Mouse (Mus musculus): Measurements from ENCODE around the gene Calm1. TPM values are rescaled to one million over a fixed set of nuclear protein-coding genes. Genes with fewer than 3 reads are reported as not detected.
A peak's percentile ranks its signal among the peaks of the same experiment; 100 is the strongest.

The Calm1 gene
- total and polyA plus RNA-seq, 2 experiments from 2014 or later, result 1,416 to 4,078 TPM

- 9% methylated on average over 22 of the region's 22 CpGs for WGBS
- Histone ChIP-seq H3K9ac (replicated peaks; ENCODE audit: low read length) (0 out of 2 replicates have a peak overlapping the region, but pooled peaks have one; percentile 9), H3K4me1 (ENCODE audit: insufficient read depth, low read length) (no peaks in the 10 kb centered on the region; the same call in 1 of the 2 replicates), H3K36me3 (ENCODE audit: insufficient read depth, low read length) (no peaks in the 10 kb centered on the region), H3K4me3 (ENCODE audit: low read length) (no peak overlapping the region), H3K27me3 (ENCODE audit: insufficient read depth, low read length) (no peaks in the 10 kb centered on the region), H3K27ac (peak overlapping the region; percentile 65), H3K4me2 (ENCODE audit: low read depth, low read length) (peak overlapping the region; percentile 43), H3K9me3 (ENCODE audit: low read length) (no peaks in the 10 kb centered on the region)
- peak; percentile 94 for ATAC-seq
- peak; percentile 91 for DNase-seq (ENCODE audit: low spot score)
- TF ChIP-seq CTCF (IDR thresholded peaks at IDR 0.05; ENCODE audit: low read depth), result no peak
These were observed 42.9 kb downstream of the Calm1 start for GRCm38 (mm10) chr12:100241911-100242796.

GRCm38 (mm10) chr12:100244580-100244979 lies 45.3 kb downstream of the Calm1 start:
- 0 out of 2 replicates have a peak overlapping the region, but pooled peaks have one; percentile 4 for H3K9ac ChIP-seq (replicated peaks; ENCODE audit: low read length)
- DNase-seq (ENCODE audit: low spot score), result peak; percentile 77
- TF ChIP-seq CTCF (IDR thresholded peaks at IDR 0.05; ENCODE audit: low read depth), result no peak

GRCm38 (mm10) chr12:100249170-100249569 lies 49.9 kb downstream of the Calm1 start:
- 90% methylated on average over 7 of the region's 7 CpGs for WGBS

More at GRCm38 (mm10) chr12:100244580-100244979, 45.3 kb downstream of the Calm1 start:
- Histone ChIP-seq H3K27me3 (ENCODE audit: insufficient read depth, low read length) (no peaks in the 10 kb centered on the region), H3K9me3 (ENCODE audit: low read length) (no peaks in the 10 kb centered on the region), H3K27ac (peak overlapping the region; percentile 64), H3K36me3 (ENCODE audit: insufficient read depth, low read length) (no peaks in the 10 kb centered on the region), H3K4me2 (ENCODE audit: low read depth, low read length) (no peak overlapping the region), H3K4me1 (ENCODE audit: insufficient read depth, low read length) (no peaks in the 10 kb centered on the region; the same call in 1 of the 2 replicates), H3K4me3 (ENCODE audit: low read length) (no peak overlapping the region)
- WGBS, result 8% methylated on average over 5 of the region's 5 CpGs
- peak; percentile 38; the same call in 1 of the 2 replicates for ATAC-seq

GRCm38 (mm10) chr12:100254471-100254870 lies 55.2 kb downstream of the Calm1 start:
- Histone ChIP-seq H3K4me3 (ENCODE audit: low read length) (no peak overlapping the region), H3K27me3 (ENCODE audit: insufficient read depth, low read length) (no peaks in the 10 kb centered on the region), H3K4me2 (ENCODE audit: low read depth, low read length) (no peak overlapping the region), H3K9ac (replicated peaks; ENCODE audit: low read length) (no peak overlapping the region), H3K4me1 (ENCODE audit: insufficient read depth, low read length) (no peaks in the 10 kb centered on the region), H3K36me3 (ENCODE audit: insufficient read depth, low read length) (no peaks in the 10 kb centered on the region), H3K27ac (no peak overlapping the region), H3K9me3 (ENCODE audit: low read length) (no peaks in the 10 kb centered on the region)
- no peak for TF ChIP-seq CTCF (IDR thresholded peaks at IDR 0.05; ENCODE audit: low read depth)
- DNase-seq (ENCODE audit: low spot score) (no peak), ATAC-seq (no peak)
- 73% methylated on average over 4 of the region's 4 CpGs for WGBS

More at GRCm38 (mm10) chr12:100249170-100249569, 49.9 kb downstream of the Calm1 start:
- H3K9me3 ChIP-seq (ENCODE audit: low read length), result no peaks in the 10 kb centered on the region
- no peak overlapping the region for H3K9ac ChIP-seq (replicated peaks; ENCODE audit: low read length)
- no peak overlapping the region for H3K4me2 ChIP-seq (ENCODE audit: low read depth, low read length)
- H3K27me3 ChIP-seq (ENCODE audit: insufficient read depth, low read length), result no peaks in the 10 kb centered on the region
- H3K4me3 ChIP-seq (ENCODE audit: low read length), result no peak overlapping the region
- DNase-seq (ENCODE audit: low spot score), result no peak
- H3K36me3 ChIP-seq (ENCODE audit: insufficient read depth, low read length), result no peaks in the 10 kb centered on the region
- H3K4me1 ChIP-seq (ENCODE audit: insufficient read depth, low read length), result no peaks in the 10 kb centered on the region; the same call in 1 of the 2 replicates
- TF ChIP-seq CTCF (IDR thresholded peaks at IDR 0.05; ENCODE audit: low read depth), result no peak
- no peak for ATAC-seq
- H3K27ac ChIP-seq, result no peak overlapping the region

GRCm38 (mm10) chr12:100255441-100255949 lies 56.3 kb downstream of the Calm1 start:
- Histone ChIP-seq H3K9ac (replicated peaks; ENCODE audit: low read length) (no peak overlapping the region), H3K4me2 (ENCODE audit: low read depth, low read length) (no peak overlapping the region), H3K9me3 (ENCODE audit: low read length) (no peaks in the 10 kb centered on the region), H3K27ac (no peak overlapping the region), H3K27me3 (ENCODE audit: insufficient read depth, low read length) (no peaks in the 10 kb centered on the region), H3K4me3 (ENCODE audit: low read length) (no peak overlapping the region), H3K4me1 (ENCODE audit: insufficient read depth, low read length) (no peaks in the 10 kb centered on the region; the same call in 1 of the 2 replicates), H3K36me3 (ENCODE audit: insufficient read depth, low read length) (no peaks in the 10 kb centered on the region)
- 89% methylated on average over 2 of the region's 2 CpGs for WGBS
- DNase-seq (ENCODE audit: low spot score), result no peak
- TF ChIP-seq CTCF (IDR thresholded peaks at IDR 0.05; ENCODE audit: low read depth), result no peak
- ATAC-seq, result no peak

GRCm38 (mm10) chr12:100257779-100258178 lies 58.5 kb downstream of the Calm1 start:
- no peak overlapping the region for H3K4me3 ChIP-seq (ENCODE audit: low read length)
- ATAC-seq (no peak), DNase-seq (ENCODE audit: low spot score) (no peak)
- no peak overlapping the region for H3K4me2 ChIP-seq (ENCODE audit: low read depth, low read length)
- TF ChIP-seq CTCF (IDR thresholded peaks at IDR 0.05; ENCODE audit: low read depth), result no peak
- H3K27ac ChIP-seq, result no peak overlapping the region
- H3K9me3 ChIP-seq (ENCODE audit: low read length), result no peaks in the 10 kb centered on the region
- H3K36me3 ChIP-seq (ENCODE audit: insufficient read depth, low read length), result no peaks in the 10 kb centered on the region
- peaks cover 1% of the 10 kb centered on the region; the same call in 1 of the 2 replicates for H3K4me1 ChIP-seq (ENCODE audit: insufficient read depth, low read length)
- H3K9ac ChIP-seq (replicated peaks; ENCODE audit: low read length), result no peak overlapping the region
- H3K27me3 ChIP-seq (ENCODE audit: insufficient read depth, low read length), result no peaks in the 10 kb centered on the region
- WGBS, result 69% methylated on average over 3 of the region's 3 CpGs

Other genes with a start within 250 kb of the Calm1 start
- gene Kcnk13, start 234.9 kb upstream of the Calm1 start, total RNA-seq (2014; rRNA removed), result 1.8 and 3.7 TPM in 2 replicates
- 1.9 and 2.4 TPM in 2 replicates for gene Kcnk13, start 234.9 kb upstream of the Calm1 start, polyA plus RNA-seq (2015; fragmentation: Nextera tagmentation; extraction: Ambion mirVana)
- 64.4 and 89.0 TPM in 2 replicates for gene Psmc1, start 89.3 kb upstream of the Calm1 start, total RNA-seq (2014; rRNA removed)
- gene Psmc1, start 89.3 kb upstream of the Calm1 start, polyA plus RNA-seq (2015; fragmentation: Nextera tagmentation; extraction: Ambion mirVana), result 275 and 295 TPM in 2 replicates
- 20.2 and 20.5 TPM in 2 replicates for gene Nrde2, start 39.8 kb upstream of the Calm1 start, total RNA-seq (2014; rRNA removed)
- gene Nrde2, start 39.8 kb upstream of the Calm1 start, polyA plus RNA-seq (2015; fragmentation: Nextera tagmentation; extraction: Ambion mirVana), result 11.8 and 13.6 TPM in 2 replicates

Data from hindbrain, postnatal 0 days (tissue).